Mouse (Mus musculus): Measurements from ENCODE around the gene Uhrf1bp1l. TPM values are rescaled to one million over a fixed set of nuclear protein-coding genes. Genes with fewer than 3 reads are reported as not detected.

Gene Uhrf1bp1l
- 33.7 and 37.5 TPM in 2 replicates for polyA plus RNA-seq (2012; rRNA removed)

GRCm38 (mm10) chr10:89744871-89745665, at the start of gene Uhrf1bp1l:
TSS of gene Uhrf1bp1l (plus strand) at chr10:89744991.

GRCm38 (mm10) chr10:89732001-89732794, 12.6 kb upstream of the Uhrf1bp1l start, which contains the start of gene Actr6:
TSS of gene Actr6 (minus strand) at chr10:89732295.

Other genes with a start within 250 kb of the Uhrf1bp1l start
- 0.04 and 0.07 TPM in 2 replicates for gene Nr1h4, start 211.4 kb upstream of the Uhrf1bp1l start, polyA plus RNA-seq (2012; rRNA removed)
- 1.5 and 1.9 TPM in 2 replicates for gene Slc17a8, start 123.7 kb upstream of the Uhrf1bp1l start, polyA plus RNA-seq (2012; rRNA removed)
- gene Scyl2, start 58.7 kb upstream of the Uhrf1bp1l start, polyA plus RNA-seq (2012; rRNA removed) = 44.1 and 44.4 TPM in 2 replicates
- 30.1 and 33.6 TPM in 2 replicates for gene Actr6, start 12.7 kb upstream of the Uhrf1bp1l start, polyA plus RNA-seq (2012; rRNA removed)
- 87.7 and 97.9 TPM in 2 replicates for gene Anks1b, start 128.5 kb downstream of the Uhrf1bp1l start, polyA plus RNA-seq (2012; rRNA removed)